Mouse (Mus musculus): ENCODE results near the gene Prss35. TPM values are rescaled to one million over a fixed set of nuclear protein-coding genes. Genes with fewer than 3 reads are reported as not detected.

Gene Prss35
- total RNA-seq, 2 experiments from 2014 or later, result 0.49 to 1.2 TPM

DNA sequence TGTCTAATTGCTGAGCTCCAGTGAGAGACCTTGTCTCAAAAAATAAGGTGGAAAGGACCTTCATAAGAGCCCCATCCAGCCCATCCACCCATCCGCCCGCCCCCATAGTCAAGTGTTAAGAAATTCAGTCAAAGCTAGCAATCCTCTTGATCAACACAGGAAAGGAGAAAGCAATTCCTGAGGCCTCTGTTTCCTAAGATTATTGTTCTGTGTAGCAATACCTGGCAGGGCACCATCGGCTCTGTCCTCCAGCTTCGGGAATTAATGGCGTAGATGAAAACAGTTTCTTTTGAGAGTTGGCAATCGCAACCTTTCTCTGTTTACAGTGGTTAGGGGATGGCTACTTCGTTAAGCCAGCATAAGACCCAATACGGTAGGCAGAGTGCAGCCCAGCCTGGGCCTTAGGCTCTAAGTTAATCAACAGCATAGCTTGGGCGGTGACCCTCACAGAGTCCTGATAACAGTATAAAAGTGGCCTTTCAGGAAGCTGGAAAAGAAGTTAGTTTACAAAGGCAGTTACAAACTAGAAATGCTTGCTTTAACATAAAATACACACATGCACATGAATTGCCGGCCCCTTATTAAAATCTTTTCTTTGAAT is 15.1 kb upstream of the Prss35 start:
- DNase-seq, result no peak
- intact Hi-C loops (cut with DNase I), result no loop called here

DNA sequence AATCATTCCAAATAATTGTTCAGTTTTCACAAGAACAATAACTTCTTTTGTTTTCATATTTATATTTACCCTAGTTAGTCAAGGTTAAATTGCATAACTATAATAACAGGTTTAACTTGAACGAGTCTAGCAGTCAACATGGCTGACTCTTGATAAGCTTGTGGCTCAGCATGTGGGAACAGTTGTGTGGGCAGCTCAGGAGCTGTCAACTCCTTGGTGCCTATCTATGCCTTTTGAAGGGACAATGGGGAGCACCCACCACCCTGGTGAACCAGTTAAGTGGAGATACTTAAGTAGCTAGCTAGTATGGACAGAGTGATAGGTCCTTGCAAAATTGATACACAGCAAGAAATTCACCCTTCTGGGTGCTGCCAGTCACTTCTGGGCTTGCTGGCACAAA is 14.4 kb upstream of the Prss35 start:
- intact Hi-C loops (cut with DNase I), result no loop called here
- DNase-seq, result no peak

DNA sequence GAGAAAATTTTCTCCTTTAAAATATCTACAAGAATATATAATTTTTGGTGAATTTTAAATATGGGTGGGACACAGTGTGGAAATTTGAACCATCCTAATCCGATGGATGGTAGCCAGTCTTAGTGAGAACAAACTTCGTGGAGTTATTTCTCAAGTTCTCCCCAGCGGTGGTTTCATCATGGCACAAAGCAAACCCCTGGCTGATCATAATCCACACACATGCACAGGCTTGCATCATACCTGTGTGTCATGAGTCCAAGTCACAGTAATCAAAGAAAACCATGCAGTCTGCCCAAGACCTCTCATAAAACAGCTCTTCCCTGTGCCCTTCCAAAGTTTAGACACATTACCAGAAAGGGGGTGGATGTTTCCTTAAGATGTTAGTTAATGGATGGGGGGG is 13.6 kb upstream of the Prss35 start:
- DNase-seq, result no peak
- intact Hi-C loops (cut with DNase I), result no loop called here

DNA sequence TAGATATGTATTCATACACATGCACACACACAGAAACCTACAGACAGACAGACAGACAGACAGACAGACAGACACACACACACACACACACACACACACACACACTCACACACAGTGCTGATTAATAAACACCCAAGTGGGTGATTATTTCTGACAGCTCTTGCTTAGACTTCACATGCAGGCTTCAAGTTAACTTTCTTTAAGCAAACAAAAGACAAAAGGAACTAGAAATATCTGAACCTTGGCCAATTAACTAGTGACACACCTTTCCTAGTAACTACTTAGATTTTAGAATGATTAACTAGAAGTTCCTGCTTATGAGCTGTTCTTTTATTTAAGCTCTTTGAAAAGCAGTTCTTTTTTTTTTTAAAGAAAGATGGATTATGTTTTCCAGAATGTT is 9.1 kb upstream of the Prss35 start:
- no peak for DNase-seq
- intact Hi-C loops (cut with DNase I), result no loop called here

DNA sequence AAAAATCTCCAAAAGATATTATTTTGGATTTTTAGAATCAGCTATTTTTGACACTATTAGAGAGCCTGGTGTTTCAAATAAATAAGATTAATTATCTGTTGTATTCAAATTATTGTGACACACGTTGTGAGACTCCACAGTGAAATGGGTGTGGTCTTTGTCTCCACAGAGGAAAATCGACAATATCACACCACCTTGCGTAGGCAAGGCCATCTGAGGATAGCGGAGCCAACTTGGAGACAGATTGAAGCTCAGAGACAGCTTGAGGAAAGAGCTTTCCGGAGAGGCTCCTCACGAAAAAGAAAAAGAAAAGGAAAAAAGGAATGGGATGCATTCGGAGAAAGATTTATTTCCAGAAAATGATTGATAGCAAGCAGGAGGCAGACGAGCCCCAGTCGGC is 8.7 kb upstream of the Prss35 start:
- intact Hi-C loops (cut with DNase I), result no loop called here
- no peak for DNase-seq

DNA sequence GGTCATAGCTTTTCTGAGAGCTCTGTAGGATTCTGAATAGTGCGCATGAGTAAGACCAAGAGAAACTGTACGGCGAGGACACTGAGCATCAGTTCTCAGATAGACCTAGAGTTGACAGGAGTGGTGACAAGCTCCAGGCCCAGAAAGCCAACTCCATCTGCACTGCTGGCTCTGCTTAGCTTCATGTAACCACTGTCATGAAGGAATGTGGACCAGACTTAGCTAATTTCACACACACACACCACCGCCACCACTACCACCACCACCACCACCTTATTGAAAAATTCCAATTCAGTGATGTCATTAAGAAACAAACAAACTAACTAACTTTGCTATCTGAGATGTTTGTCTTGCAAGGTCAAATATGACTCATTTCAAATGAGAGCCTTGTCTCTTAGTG is 6.5 kb upstream of the Prss35 start:
- intact Hi-C loops (cut with DNase I), result no loop called here

DNA sequence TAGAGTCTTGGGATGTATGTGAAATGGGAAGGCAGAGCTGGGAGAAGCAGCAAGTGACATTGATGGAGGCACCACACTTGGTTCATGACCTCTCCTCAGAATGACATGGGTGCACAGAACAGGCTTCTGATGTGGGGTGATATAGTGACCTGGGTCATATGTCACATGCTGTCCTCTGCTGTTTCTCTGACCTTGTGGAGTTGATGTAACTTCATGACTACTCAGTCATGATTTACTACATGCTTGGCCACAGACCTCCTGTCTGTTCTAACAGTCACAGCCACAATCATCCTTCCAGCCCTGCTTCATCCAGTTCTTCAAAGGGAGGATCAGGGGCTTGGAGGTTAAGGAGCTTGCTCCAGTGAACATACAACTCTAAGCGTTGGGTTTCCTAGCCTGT is 5.4 kb upstream of the Prss35 start:
- intact Hi-C loops (cut with DNase I), result no loop called here
- no peak for DNase-seq

More for the DNA sequence above, 6.5 kb upstream of the Prss35 start:
- no peak for DNase-seq

DNA sequence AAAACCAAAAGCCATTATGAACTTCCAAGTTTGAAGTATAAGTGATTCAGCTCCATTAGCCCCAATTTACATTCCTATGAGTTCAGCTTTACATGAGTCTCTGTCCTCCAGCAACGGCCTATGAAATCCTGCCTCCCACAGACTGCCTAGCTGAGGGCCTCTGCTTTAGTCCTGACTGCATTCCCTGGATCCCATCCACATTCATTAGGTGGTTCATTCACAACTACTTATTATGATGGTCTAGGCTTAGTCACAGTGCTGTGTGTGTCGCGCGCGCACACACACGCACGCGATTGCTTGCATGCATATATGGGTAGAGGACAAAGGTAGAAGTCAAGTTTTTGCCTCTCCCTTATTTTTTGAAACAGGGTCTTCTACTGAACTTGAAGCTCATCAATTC is 4.6 kb upstream of the Prss35 start:
- intact Hi-C loops (cut with DNase I), result no loop called here
- DNase-seq, result no peak

DNA sequence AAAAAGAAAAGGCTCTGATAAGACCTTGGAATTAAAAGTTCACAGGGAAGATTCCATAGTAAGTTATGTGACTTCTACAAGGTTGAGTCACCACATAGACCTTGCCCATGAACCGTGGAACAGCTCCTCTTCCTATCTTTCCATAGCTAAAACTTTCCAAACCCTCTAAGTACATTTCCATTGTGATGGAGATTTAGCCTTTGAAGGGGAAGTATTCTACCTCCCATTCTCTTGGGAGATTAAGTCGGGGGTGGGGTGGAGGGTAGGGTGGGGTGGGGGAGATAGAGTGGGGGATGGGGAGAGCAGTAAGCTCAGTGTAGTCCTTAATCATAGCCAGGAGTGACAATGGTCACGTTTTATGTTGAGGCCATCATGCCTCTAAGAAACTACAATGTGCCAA is 3.5 kb upstream of the Prss35 start:
- intact Hi-C loops (cut with DNase I), result loop anchor here (5.0 to 10.0 kb wide), 2 partner anchors 43 to 95 kb away; partner anchors contain the start of gene Me1
- no peak for DNase-seq

DNA sequence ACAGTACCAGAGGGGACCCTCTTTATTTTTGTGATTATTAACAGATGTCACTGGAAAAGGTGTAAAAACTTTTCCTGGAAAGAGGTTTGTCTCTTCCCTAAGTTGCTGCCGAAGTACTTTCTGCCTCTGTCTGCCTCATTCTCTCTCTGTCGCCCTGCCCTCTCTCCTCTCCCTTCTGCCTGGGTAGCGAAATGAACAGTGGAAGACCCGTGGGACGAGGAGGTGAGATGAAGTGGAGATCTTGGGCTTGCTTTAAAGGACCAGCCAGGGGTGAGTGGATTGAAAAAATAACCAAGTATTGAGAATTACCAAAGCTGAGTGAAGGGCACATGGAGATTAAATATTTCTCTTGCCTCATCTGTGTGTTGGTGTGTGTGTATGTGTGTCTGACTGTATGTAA is 592 bp downstream of the Prss35 start:
- DNase-seq, result no peak
- intact Hi-C loops (cut with DNase I), result loop anchor here (5.0 to 10.0 kb wide), 2 partner anchors 47 to 99 kb away; partner anchors contain the start of gene Me1

DNA sequence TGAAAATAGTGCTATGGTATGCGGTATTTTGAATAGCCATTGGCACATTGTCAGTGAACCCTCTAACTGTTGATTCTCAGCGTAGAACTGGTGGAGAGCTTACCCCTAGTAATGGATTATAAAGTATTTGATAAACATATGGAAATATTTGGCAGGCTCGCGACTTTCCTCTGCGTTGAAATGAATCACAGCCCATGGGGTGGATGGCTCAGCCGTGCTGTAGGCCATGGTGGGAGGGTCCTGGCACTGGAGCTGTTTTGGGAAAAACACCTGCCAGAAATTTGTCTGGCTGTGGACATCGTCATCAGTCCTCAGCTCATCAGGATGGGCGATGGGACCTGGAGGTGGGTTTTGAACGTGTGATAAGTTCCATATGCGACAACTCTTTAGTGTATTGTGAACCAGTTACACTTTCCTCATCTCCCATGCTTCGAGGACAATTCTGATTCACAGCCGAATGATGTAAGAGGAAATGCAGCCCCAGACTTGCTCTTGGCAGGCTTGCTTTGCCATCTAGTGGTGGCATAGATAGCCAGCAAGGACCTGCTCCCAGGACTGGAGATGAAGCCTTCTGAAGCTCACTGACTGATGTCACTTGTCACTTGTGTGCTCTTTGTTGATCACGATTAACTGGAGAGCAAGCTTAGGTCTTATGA is 2.6 kb downstream of the Prss35 start:
- intact Hi-C loops (cut with DNase I), result loop anchor here (2.0 to 10.0 kb wide), 2 partner anchors 101 to 153 kb away; no protein-coding TSS in a partner anchor
- DNase-seq, result peak; percentile 47 to 71

DNA sequence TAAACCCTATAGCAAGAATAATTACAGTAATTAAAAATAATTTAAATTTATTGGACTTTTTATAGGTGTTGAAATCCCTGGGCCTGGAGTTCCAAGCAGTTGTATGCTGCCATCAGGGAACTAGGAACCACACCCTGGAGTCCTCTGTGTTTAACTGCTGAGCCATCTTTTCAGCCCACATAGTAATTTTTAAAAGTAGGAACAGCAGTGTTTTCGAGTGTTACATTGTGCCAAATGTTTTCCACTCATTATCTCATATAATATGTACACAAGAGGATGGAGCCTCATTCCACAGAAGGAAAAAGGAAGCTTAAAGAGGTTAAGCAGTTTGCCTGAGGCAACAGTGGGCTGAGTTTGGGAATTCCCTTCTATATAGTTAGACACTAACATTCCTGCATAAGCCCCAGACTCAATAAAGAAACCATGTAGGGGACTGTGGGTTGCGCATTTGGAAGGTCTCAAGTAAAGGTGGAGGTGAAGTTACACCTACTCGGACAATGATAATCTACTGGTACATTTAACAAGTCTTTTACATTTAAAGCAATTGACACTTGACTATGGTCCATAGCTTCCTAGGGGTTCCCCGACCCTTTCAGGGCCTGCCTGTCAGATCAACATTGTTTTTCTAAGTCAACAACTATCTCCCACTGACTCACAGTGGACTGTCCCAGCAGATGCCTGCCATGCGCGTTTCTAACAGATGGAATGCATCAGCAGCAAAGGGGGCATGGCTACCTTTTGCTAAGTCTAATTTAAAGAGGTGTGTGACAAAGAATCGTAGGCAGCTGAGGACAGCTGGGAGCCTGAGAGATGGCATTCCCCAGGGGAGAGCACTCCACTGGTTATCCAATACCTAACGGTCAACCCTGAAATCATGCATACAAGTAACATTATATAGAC is 19.3 kb downstream of the Prss35 start:
- DNase-seq, result no peak
- intact Hi-C loops (cut with DNase I), result no loop called here

DNA sequence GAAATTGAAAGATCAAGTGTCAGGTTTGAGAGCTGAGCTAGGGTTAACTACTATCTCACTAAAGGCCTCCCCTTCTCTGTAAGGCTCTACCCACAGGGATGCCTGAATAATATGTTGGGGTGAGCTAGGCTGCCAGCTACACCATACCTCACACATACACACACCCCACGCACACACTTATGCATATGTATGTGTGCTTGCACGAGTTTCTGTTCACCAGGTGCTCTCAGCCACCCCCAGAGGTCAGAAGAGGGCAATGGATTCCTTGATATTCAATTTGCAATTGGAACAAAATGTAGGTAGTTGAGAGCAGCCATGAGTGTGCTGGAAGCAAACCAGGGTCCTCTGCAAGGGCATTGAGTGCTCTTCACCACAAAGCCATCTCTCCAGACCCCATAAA is 20.6 kb downstream of the Prss35 start:
- intact Hi-C loops (cut with DNase I), result no loop called here
- DNase-seq, result no peak

DNA sequence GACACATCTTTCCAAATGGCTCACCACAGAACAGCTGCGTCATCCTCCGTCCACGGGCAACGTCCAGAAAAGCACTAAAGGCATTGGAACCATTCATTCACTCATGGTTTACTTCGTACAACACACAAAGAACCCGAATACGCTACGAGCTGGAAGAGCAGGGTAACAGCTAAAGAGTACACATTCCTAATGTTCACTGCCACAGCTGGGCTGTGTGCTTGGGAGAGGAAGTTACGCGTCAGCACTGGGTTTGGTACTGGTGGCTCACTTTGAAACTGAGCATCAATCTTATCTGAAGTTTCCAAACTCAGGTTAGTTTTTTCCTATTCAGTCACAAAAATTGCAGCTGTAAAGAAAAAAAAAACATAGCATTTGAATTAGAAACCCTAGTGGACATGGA is 23.5 kb downstream of the Prss35 start:
- DNase-seq, result no peak
- intact Hi-C loops (cut with DNase I), result no loop called here

DNA sequence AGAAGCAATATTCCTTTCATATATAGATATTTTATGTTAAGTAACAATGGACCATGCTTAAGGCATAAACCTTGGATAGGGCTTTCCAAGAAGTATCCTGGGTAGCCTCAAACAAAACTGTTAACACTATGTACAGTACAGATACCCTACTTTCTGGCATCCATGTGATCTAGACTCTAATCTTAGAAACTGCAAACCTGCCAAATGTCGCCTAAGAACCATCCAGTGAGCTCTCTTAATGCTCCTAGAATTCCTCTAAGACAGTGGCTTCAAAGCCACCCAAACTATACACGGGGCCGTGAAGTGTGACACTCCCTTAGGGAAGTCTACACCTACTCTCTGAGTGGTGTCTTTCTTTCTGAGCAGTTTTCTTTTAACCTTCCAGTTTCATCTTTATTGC is 29.4 kb downstream of the Prss35 start:
- intact Hi-C loops (cut with DNase I), result no loop called here
- DNase-seq, result no peak

DNA sequence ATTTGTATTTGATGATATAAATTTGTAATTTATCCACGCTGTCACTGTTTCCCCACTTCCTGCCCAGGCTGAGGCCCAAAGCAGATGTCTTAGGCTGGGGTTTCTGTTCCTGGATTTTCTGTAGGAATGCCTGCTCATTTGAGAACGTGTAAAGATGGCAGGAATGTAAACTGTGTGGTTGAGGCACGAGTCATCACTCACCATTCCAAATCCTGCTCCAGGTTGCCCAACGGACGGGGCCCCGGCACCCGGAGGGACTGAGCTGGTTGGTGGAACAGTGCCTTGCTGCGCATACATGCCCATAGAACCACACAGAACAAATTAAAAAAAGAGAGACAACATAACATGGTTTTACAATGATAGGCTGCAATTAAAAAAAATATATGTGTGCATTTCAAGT is 30.5 kb downstream of the Prss35 start:
- DNase-seq, result no peak
- intact Hi-C loops (cut with DNase I), result no loop called here

DNA sequence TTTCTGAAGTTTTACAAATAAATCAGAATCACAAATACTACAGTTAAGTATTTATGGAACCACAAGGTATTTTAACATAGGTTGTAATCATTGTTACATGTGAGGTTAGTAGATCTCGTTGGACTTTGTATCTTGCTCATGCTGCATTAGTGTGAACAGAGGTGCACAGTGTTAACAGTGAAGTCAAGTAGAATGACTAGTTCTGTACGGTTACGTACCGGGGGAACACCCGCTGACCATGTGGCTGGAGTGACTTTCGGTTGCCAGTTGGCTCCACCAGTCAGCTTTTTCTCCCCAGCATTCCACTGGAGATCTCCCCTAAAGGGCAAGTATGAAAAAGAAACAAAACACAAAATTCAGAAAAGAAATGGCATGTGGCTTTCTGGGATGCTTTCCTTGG is 31.9 kb downstream of the Prss35 start:
- intact Hi-C loops (cut with DNase I), result no loop called here
- no peak for DNase-seq

DNA sequence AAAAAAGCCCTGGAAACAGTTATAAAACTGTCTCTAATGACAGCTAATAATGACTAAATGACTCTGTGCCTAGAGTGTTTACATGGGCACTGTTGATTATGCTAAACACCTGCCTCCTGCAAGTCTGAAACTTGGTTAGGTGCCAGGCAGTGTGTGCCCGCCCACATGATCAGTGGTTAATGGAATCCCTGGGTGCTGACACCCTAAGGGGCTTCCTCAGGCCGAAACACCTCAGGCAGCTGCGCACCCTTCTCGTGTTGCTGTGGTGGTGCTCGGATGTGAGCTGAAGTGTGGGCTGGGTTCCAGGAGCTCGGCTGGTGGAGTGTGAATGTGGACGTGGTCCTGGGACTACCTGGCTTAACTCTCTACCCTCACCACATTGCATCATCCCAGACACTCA is 33.9 kb downstream of the Prss35 start:
- no peak for DNase-seq

DNA sequence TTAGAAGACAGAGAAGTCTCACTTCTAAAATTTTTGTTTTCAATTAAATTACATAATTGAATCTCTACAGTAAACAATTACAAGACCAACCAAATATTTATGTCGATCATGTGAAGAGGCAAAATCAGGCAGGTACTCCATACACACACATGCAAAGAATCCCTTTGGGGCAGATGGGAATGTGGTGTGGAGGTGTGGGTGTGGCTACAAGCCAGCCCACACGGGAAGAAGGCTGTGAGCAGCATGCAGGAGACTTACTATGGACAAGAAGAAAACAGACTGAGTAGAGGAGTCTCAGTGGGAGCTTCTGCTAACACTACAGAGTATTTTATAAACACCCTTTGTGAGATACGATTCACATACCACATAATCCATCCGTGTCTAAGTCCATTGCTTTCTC is 34.8 kb downstream of the Prss35 start:
- DNase-seq, result no peak
- intact Hi-C loops (cut with DNase I), result no loop called here

More for the DNA sequence above, 33.9 kb downstream of the Prss35 start:
- intact Hi-C loops (cut with DNase I), result no loop called here

DNA sequence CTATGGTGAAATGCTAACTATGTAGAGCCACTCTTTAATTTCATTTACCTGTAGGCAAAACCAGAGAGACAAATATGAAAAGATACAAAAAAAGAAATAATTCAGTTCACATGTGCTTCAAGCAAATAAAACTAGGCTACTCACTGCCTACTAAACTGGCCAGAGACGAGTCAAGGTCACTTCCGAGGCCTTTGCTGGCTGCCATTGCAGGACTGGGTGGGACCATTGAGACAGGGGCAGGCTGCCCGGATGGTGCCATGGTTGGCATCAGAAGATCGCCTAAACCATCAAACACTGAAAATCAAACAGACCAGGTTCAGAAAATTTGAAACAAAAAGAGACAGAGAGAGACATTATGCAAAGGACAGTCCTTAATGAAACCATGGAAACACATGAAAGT is 38.0 kb downstream of the Prss35 start:
- DNase-seq, result no peak
- intact Hi-C loops (cut with DNase I), result no loop called here

DNA sequence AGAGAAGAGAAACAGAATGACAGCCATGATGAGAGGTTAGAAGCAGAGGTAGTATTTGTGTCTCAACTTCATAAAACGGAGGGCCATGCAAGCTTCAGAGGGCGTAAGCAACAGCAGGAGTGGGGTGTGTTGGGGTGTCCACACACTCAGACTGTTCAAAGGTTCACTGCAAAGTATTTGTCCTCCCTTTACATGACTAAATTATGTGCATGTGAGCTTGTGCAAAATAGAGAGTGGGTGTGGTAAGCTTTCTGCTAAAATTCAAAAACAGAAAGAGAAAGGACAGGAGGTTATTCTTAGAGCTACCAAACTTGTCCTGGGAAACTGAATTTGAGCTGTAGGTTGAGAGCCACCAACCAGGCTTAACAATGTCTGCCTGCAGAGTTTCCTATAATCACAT is 39.4 kb downstream of the Prss35 start:
- intact Hi-C loops (cut with DNase I), result no loop called here
- DNase-seq, result no peak

DNA sequence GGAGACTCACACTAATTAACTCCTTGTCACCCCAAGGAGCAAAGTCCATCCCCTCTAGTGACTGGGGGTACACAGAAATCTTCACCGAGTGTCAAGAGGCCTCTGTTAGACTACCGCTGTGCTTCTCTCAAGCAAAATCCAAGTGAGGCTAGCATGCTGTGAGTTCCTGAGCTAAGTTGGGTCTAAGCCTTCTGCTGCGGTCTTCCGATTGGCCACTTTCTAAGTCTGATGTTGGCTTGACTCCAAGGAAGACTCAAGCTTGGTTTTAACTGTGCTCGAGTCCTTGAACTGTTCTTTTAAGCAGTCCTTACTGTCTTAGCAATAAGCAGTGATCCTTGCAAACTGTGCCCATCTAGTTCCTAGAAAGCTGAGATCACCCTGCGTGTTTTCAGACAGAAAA is 45.7 kb downstream of the Prss35 start:
- intact Hi-C loops (cut with DNase I), result no loop called here

More for the DNA sequence above, 45.7 kb downstream of the Prss35 start:
- no peak for DNase-seq

All from heart, postnatal 14 days (tissue).